Mouse (Mus musculus) small intestine, adult 2 months (tissue): Measurements from ENCODE around the gene Cd248.

Experiments used
- CTCF ChIP-seq: fragments of 200-500 bp; IDR thresholded peaks from 2 replicates; pipeline ENCODE4 v1.5.1; 2012; ENCODE audit warnings: low read depth, mild to moderate bottlenecking, control low read depth, inconsistent platforms, low read length, moderate library complexity, mixed read lengths; ENCODE audit not compliant: insufficient replicate concordance, insufficient read length; ENCODE audit errors: extremely low read depth
- POLR2A ChIP-seq: fragments of 200-500 bp; IDR thresholded peaks from 2 replicates; pipeline ENCODE4 v1.6.1; 2012; ENCODE audit warnings: low read depth, mild to moderate bottlenecking, control low read depth, inconsistent platforms, low read length, moderate library complexity

DNA sequence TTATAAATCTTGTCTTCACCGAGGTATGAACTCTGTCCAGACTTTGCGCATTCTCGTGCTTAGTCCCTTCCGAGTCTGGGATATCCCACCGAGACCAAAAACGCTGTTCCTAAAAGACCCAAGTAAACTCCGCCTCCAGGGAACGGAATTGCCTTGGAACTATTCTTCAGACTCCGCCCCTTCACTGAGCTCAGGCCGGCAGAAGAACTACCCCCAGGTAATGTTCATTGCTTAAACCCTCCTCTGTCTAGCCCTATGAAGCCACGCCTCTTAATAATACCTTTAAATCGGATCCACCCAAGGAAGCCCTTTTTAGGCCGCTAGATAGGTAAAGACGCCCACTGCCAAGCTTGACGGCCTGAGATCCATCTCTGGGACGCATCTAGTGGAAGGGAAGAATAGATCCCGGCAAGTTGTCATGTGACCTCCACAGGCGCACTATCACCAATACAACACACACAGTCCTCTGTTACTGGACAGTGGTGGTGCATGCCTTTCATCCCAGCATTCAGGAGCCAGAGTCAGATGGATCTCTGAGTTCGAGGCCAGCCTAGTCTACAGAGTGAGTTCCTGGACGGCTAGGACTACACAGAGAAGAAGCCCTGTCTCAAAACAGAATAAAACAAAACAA, 4.6 kb downstream of the Cd248 start:
- TF ChIP-seq CTCF = no peak
- TF ChIP-seq POLR2A = no peak
